Mouse (Mus musculus) testis, adult 2 months (tissue): ENCODE measurements around the gene 2210408I21Rik. TPM values are rescaled to one million over a fixed set of nuclear protein-coding genes. Genes with fewer than 3 reads are reported as not detected.

ENCODE experiments used
- H3K27ac ChIP-seq: fragments of 200-500 bp; 2 replicates; pipeline ENCODE4 v1.5.1; 2012; ENCODE audit warnings: low read depth, low read length; ENCODE audit not compliant: control insufficient read depth, insufficient read depth
- H3K27me3 ChIP-seq: fragments of 200-500 bp; 2 replicates; pipeline ENCODE4 v1.6.1; 2012; ENCODE audit warnings: mild to moderate bottlenecking, low read length, moderate library complexity; ENCODE audit not compliant: control insufficient read depth, insufficient read depth
- H3K36me3 ChIP-seq: fragments of 200-500 bp; 2 replicates; pipeline ENCODE4 v1.6.1; 2012; ENCODE audit warnings: mild to moderate bottlenecking, low read length; ENCODE audit not compliant: control insufficient read depth, insufficient read depth
- H3K4me1 ChIP-seq: fragments of 200-500 bp; 2 replicates; pipeline ENCODE4 v1.6.1; 2012; ENCODE audit warnings: low read length; ENCODE audit not compliant: control insufficient read depth, insufficient read depth
- H3K4me3 ChIP-seq: fragments of 200-500 bp; 2 replicates; pipeline ENCODE4 v1.5.1; 2012; ENCODE audit warnings: low read depth, mild to moderate bottlenecking, low read length, moderate library complexity, mixed read lengths; ENCODE audit not compliant: control insufficient read depth
- CTCF ChIP-seq: fragments of 200-500 bp; IDR thresholded peaks from 2 replicates; pipeline ENCODE4 v1.5.1; 2012; ENCODE audit warnings: low read depth, mild to moderate bottlenecking, inconsistent platforms, low read length, moderate library complexity; ENCODE audit not compliant: control insufficient read depth, insufficient read depth, insufficient replicate concordance
- POLR2A ChIP-seq: fragments of 200-500 bp; IDR thresholded peaks from 2 replicates; pipeline ENCODE4 v1.6.1; 2012; ENCODE audit warnings: low read depth, mild to moderate bottlenecking, inconsistent platforms, low read length, moderate library complexity; ENCODE audit not compliant: control insufficient read depth
- polyA plus RNA-seq: library from polyadenylated mRNA; depleted of rRNA; stranded (reverse); fragments of >200 nt; gene quantifications from 2 replicates; pipeline ENCODE4 v1.2.3, GENCODE M21; 2012

Gene 2210408I21Rik
- polyA plus RNA-seq, 1 experiment: 8.8 TPM

DNA sequence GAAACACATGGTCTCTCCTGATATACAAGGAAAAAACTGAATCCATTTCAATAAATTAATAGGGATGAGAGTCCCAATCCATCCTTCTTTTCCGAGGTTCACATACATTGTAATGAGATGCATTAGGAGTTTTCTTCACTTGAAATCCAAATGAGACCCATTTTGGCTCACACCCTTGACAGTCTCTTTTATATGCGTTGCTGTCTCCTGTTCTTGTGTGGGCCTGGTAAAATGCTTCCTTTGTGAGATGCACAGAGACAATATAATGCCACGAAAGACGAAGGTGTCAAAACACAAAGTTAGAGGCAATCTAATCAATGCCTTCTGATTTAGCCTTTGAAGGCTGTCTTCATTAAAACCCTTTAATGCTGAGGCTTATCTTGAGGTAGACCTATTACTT lies 252.8 kb downstream of the 2210408I21Rik start:
- H3K4me3 ChIP-seq: no peak overlapping the region
- no peak for TF ChIP-seq POLR2A
- TF ChIP-seq CTCF: no peak
- no peaks in the 10 kb centered on the region for H3K36me3 ChIP-seq
- no peaks in the 10 kb centered on the region for H3K27me3 ChIP-seq
- no peaks in the 10 kb centered on the region for H3K4me1 ChIP-seq
- H3K27ac ChIP-seq: no peak overlapping the region

DNA sequence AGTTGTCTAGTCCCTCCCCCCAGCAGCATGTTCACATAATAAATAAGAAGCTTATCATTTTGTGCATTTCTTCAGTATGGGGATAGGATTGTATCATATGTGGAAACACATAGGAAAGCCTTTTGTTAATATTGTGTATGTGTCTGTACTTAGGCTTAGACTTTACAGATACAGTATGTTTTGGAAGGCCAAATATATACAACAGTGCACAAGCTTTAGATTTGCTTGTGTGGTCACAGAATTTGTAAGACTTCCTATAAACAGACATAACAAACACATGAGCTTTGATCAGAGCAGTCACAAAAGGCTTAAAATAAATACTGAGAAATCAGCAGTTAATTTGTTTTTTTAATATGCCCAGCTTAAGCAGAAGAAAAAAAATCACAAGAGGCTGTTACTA lies 253.9 kb downstream of the 2210408I21Rik start:
- Histone ChIP-seq H3K27me3 (no peaks in the 10 kb centered on the region), H3K4me3 (no peak overlapping the region), H3K4me1 (no peaks in the 10 kb centered on the region), H3K27ac (no peak overlapping the region), H3K36me3 (no peaks in the 10 kb centered on the region)
- no peak for TF ChIP-seq POLR2A
- no peak for TF ChIP-seq CTCF

DNA sequence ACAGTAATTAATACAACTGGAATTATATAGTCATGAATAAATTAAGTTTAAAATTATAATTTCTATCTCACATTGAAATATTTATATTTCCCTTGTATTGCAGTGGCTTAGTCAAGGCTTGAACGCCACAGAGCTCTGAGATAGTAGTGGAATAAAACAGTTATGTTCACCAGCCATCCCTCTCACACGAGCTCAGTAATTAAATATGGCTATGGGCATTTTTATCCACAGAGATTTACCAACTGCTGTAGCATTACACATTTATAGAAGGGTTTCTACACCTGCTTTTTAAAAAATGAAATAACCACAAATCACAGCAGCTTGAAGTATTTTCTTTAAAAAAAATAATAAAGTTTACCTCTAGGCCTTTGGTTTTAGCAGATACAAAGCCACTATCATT lies 261.0 kb downstream of the 2210408I21Rik start:
- Histone ChIP-seq H3K36me3 (no peaks in the 10 kb centered on the region), H3K4me3 (no peak overlapping the region), H3K27ac (no peak overlapping the region), H3K27me3 (no peaks in the 10 kb centered on the region), H3K4me1 (no peaks in the 10 kb centered on the region)
- no peak for TF ChIP-seq CTCF
- TF ChIP-seq POLR2A: no peak

DNA sequence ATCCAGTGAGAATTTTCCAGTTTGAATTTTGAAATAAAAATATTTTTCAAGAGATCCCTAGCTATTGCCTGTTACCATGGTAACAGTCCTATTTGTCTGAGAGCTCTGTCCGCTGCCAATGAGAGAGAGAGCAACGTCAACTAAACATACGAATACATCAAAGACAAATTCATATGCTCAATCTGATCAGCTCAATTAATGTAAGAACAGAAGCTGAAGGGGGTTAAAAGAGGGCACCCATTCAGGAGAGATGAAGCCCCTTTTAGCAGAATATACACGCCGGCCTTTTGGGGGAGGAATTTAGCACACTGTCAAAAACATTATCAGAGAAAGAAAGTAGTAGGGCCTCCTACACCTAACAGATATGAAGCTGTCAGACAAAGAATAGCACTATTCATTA lies 261.6 kb downstream of the 2210408I21Rik start:
- Histone ChIP-seq H3K27me3 (no peaks in the 10 kb centered on the region), H3K27ac (no peak overlapping the region), H3K36me3 (no peaks in the 10 kb centered on the region), H3K4me3 (no peak overlapping the region), H3K4me1 (no peaks in the 10 kb centered on the region)
- TF ChIP-seq CTCF: no peak
- TF ChIP-seq POLR2A: no peak

DNA sequence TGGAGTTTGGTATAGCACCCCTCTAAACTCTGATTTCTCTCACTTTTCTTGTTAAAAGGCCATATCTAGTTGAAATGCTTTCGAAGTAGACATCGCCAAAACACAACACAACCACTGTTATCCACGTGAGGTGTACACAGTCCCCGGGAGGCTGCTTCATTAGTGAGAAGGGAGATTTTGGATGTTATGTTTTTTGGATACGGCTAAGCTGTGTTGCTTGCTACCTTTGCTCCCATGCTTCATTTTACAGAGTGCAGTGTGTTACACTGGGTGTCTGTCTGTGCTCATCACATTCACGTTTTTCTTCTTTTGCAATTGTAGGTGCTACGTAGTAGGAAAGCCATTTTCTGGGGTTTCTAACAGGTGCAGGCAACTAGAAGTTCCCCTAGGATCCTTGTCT lies 262.3 kb downstream of the 2210408I21Rik start:
- Histone ChIP-seq H3K27me3 (no peaks in the 10 kb centered on the region), H3K4me1 (no peaks in the 10 kb centered on the region), H3K36me3 (no peaks in the 10 kb centered on the region), H3K27ac (no peak overlapping the region), H3K4me3 (no peak overlapping the region)
- TF ChIP-seq CTCF (no peak), POLR2A (no peak)

DNA sequence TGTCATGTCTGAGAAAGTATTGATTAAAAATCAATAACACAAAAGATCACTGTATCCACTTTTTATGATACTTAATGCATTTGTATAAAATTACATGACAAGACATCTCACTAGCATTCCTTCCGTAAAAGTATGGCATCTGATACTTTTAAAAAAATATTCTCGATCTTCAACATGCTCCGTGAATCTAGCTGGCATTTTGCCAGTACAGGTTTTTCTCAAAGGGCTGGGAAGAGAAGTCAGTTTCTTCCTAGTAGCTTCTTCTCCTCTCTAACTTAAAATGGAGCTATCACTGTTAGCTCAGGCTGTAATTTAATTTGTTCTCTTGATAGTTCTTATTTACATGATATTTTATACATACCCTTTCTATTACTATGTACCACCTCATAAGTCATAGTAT lies 263.1 kb downstream of the 2210408I21Rik start:
- Histone ChIP-seq H3K27me3 (no peaks in the 10 kb centered on the region), H3K27ac (no peak overlapping the region), H3K4me3 (no peak overlapping the region), H3K36me3 (no peaks in the 10 kb centered on the region), H3K4me1 (no peaks in the 10 kb centered on the region)
- TF ChIP-seq POLR2A (no peak), CTCF (no peak)

DNA sequence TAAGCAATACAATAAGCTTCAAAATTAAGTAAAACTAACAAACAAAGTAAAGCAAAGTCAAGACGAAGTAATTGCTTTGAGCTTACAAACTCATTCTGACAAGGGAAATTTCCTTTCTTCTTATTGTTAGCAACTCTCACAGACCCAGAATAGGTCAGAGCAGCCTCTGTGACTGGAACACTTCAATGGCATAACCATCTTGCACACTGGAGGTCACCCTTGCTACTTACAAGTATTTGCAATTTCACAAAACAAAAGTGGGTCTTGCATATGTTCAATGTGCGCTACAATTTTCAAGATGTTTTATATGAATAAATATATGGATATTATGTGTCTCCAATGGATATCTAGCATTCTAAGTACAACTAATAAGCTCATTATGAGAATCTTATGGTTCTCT lies 265.4 kb downstream of the 2210408I21Rik start:
- no peak overlapping the region for H3K27ac ChIP-seq
- no peak overlapping the region for H3K4me3 ChIP-seq
- no peaks in the 10 kb centered on the region for H3K27me3 ChIP-seq
- no peaks in the 10 kb centered on the region for H3K4me1 ChIP-seq
- H3K36me3 ChIP-seq: no peaks in the 10 kb centered on the region
- no peak for TF ChIP-seq POLR2A
- no peak for TF ChIP-seq CTCF

DNA sequence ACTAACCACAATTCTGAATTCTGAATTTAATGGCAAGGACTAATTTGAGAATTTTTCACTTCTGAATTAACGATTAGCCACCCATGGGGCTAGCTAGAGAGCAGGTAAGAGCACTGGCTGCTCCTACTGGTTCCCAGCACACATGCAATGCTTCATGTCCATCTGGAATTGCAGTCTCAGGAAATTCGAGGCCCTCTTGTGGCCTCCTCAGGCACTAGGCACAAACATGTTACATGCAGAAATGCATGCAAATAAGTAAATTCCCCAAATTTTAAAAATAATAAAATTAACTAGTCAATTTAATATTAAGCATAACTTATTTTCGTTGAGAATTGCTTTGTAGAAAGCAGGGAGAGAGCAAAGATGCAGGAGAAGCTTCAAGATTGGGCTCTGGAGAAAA lies 273.2 kb downstream of the 2210408I21Rik start:
- H3K36me3 ChIP-seq: no peaks in the 10 kb centered on the region
- no peaks in the 10 kb centered on the region for H3K4me1 ChIP-seq
- no peak for TF ChIP-seq CTCF
- no peak for TF ChIP-seq POLR2A
- no peaks in the 10 kb centered on the region for H3K27me3 ChIP-seq
- no peak overlapping the region for H3K27ac ChIP-seq
- H3K4me3 ChIP-seq: no peak overlapping the region
